Mouse (Mus musculus) monocyte, adult 5-6 weeks (primary cell): Measurements from ENCODE around the gene Fam90a1b. TPM values are rescaled to one million over a fixed set of nuclear protein-coding genes. Genes with fewer than 3 reads are reported as not detected.
A peak's percentile ranks its signal among the peaks of the same experiment; 100 is the strongest.
"Not testable (repeated sequence)": the region's sequence is repeated elsewhere in the genome, so short reads cannot be mapped to it uniquely, and the experiment has no call there.

Experiments used
- ATAC-seq: fragments of 153-309, 156-312 bp; replicated peaks from 2 replicates; pipeline ENCODE4 v1.8.0; 2017; ENCODE audit warnings: mild to moderate bottlenecking; ENCODE audit not compliant: low TSS enrichment, insufficient number of reproducible peaks, severe bottlenecking, poor library complexity, low FRiP score
- total RNA-seq: library from RNA; stranded (forward); fragments of 200-1000, 200-491, 200-594 nt; gene quantifications from 3 replicates; pipeline ENCODE4 v1.2.3, GENCODE M21; 2017

The Fam90a1b gene
- total RNA-seq, result not detected in 3 replicates

DNA sequence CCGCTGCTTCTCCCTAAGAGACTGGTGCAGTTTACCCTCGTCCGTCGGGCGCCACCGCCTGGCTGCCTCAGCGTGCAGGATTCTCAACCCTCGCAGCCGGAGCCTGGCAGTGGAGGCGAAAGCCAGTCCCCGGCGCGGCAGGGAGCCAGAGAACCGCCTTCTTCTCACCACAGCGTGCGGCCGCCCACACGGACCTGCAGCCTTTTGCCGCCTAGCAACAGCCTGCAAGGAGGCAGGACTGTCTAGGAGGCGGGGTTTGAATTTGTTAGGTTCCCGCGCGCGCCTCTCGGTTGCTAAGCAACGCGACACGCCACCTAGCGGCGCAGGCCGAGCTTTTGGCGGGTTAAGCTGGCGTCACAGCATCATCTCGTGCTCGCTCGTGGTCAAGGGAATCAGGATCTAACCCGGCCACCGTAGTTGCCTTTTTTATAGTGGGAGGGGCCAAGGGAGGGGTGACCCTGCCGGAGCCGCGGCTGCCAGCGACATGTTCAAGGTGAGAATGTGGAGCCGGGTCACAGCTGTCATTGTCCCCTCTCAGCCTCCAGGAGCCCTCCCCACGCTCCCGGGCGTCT is at the start of gene Fam90a1b, which contains the start of gene Apoo:
Gene Fam90a1b, minus strand, starts transcription at position 108 of the 572 bp plus-strand sequence.
Gene Apoo, plus strand, starts transcription at position 448 of the 572 bp plus-strand sequence.
- peak; percentile 97 for ATAC-seq

DNA sequence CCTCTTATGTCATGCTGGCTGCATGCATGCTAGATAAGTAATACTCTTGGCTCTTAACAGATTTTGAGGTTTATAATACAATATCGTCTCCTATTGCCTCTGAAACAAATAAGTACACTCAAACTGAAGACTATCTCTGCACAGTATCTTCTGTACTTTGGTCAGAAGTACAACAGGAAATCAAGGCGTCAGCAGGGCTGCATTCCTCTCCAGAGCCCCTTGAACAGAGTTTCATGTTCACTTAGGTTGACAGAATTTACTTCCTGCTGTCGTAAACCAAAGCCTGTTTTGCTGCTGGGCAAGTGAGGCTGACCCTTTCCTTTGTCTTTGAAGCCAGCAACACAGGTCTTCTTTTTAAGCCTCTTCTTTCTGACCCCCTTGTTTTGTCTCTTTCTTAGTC is 42.4 kb upstream of the Fam90a1b start:
- no peak for ATAC-seq

DNA sequence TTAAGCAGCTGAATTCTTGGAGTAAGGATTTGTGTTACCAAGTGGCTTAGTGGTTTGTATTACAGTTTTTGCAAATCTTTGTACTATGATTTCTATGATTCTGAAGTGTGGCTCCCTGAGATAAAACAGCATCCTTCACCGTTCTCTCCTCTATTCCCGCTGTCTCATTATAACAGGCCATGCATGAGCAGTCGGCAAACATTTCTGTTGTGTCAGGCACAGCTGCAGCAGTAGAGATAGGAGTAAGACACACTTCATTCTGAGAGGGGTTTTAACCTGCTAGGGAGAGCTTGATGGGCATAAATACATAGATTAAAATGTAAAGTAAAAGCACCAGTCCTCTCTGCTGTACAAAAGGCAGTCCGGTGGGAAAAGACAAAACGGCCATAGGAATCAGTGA is 12.2 kb upstream of the Fam90a1b start:
- no peak for ATAC-seq

DNA sequence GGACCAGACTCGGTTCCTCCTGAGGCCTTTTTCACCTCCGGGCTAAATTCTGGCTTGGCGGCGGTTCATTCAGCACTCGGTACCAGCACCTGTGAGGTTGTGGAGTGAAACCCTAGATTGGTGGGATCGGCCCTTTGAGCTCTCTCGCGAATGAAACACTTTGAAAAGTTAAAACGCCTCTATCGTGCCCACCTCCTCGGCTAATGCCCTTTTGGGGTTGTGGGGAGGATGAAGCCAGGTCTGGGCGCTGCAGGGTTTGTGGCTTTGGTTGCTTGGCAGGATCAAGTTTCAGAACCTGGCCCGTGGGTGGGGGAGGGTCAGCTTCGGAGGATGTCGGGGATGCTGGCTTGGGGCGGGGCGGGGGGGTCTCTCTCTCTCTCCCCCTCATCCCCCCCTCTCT is 671 bp upstream of the Fam90a1b start:
- ATAC-seq, result no peak

DNA sequence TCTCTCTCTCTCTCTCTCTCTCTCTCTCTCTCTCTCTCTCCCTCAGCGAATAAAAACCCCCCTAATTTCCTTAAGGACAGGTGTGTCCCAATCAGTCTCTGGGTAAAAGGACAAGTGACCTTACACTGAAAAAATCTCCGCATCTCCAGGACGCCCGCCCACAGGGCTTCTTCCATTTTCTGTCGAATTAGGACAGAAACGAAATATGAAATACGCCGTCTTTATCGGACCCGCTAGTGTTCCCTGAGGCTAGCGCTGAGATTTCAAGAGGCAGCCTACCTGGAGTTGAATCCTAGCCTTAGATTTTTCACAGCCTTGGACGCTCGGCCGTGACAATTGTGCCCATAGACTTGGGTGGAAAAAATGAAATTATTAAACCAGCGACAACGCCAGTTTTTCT is 548 bp downstream of the Fam90a1b start:
- no peak for ATAC-seq

DNA sequence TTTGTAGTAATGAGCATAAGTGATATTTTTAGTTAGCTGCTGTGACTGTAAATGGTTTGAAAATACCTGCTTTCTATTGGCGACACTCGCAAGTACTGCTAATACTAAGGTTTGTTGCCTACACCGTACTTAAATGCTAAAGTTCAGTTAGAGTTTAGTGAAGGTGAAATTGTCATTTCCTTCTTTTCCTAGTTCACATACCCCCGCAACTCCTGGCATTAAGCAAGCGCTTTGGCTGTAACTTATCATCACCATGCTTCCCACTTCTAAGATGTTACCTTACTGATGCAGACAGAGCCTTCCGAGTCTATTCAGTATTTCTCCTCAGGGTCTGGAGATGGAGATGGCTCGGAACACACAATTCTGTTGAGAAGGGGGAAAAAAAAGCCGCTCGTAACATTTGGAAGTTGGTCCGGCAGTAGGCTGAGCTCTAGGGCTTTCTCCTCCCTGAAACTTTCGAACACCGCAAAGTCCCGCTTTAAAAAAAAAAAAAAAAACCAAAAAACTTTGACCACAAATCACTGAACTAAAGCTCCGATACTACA is 1.1 kb downstream of the Fam90a1b start:
- no peak for ATAC-seq

DNA sequence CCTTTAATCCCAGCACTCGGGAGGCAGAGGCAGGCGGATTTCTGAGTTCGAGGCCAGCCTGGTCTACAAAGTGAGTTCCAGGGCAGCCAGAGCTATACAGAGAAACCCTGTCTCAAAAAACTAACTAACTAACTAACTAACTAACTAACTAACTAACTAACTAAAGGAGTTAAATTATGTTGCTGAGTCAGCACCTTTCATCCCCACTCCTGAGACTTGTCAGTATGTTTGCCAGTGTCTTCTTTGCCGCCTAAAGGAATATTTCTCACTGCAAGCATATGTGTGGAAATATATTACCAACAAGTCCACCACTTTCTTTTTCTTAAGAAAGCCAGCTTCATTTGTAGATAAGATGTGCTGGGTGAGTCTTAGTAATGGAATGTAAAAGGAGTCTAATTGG is 22.9 kb downstream of the Fam90a1b start:
- ATAC-seq, result not testable (repeated sequence)

DNA sequence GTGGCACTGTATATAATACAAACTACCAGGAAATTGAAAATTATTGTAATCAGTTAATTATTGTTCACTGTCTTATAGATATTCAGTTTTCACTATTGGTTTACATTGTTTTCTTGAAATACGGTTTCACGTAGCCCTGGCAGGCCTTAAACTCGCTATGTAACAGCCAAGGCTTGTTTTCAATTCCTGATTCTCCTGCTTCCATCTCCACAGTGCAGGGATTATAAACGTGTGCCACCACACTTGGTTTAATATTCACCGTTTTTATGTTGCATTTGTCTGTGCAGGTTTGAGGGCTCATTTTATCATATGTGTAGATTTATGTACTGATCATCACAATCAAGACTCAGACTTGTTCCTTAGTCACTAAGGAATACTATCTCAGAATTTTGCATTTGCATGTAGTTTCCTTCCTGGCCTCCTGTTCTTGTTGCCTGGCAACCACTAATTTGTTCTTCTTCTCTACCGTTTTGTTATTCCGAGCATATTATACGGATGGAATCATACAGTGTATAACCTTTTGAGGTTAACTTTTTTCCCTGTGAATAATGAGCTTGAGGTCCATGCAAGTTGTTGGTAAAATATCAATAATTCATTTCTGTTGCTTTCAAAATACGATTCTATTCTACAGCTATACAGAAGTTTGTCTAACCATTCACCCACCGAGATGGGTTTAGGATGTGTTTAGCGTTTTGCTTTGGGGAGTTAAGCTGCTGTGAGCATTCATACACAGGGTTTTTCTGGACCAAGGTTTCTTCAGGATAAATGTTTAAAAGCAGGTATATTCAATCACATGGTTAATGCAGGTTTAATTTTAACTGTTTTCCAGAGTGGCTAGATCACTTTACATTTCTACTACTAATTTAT is 45.3 kb downstream of the Fam90a1b start:
- no peak for ATAC-seq

Other genes with a start within 250 kb of the Fam90a1b start
- gene Zfx, start 243.1 kb downstream of the Fam90a1b start, total RNA-seq, result 43.6 to 50.7 TPM (median 46.5 TPM) in 3 replicates
- gene Eif2s3x, start 153.9 kb downstream of the Fam90a1b start, total RNA-seq, result 67.6 to 107 TPM (median 71.9 TPM) in 3 replicates
- 8.4 to 10.7 TPM (median 8.6 TPM) in 3 replicates for gene Klhl15, start 132.2 kb downstream of the Fam90a1b start, total RNA-seq
- gene Apoo, start 340 bp upstream of the Fam90a1b start, total RNA-seq, result 0.32 to 1.9 TPM (median 0.78 TPM) in 3 replicates
- 0.29 to 1.1 TPM (median 0.29 TPM) in 3 replicates for gene Maged1, start 175.4 kb upstream of the Fam90a1b start, total RNA-seq